Mouse (Mus musculus): Measurements from ENCODE around the gene Ldb2. TPM values are rescaled to one million over a fixed set of nuclear protein-coding genes. Genes with fewer than 3 reads are reported as not detected.

The Ldb2 gene
- polyA plus RNA-seq, 1 experiment from 2014 or later = 15.9 TPM

DNA sequence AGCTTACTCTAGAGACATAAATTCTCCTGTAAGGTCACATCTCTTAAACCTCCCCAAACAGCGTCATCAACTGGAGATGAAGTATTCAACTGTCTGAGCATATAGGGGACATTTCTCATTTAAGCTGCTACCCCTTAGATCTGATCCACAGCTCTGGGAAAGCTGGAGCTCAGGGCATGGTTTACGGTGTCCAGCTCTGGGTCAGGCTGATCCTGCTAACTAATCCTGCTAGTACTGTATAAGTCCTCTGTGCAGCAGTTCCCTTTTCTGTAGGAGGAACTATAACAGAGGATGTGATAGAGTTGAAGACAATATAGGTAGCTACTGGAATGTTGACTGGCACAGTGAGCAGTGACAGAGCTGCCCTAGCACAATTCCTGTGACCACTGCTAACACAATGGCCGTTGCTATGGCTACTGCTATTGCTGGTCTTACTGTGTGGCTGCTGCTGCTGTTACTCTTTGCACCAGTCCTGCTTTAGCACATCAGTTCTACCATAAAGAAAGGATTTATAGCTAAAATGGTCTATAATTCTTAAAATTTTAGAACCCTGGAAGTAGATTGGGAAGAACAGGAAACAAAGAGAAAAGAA lies 170.3 kb downstream of the Ldb2 start:
- Histone ChIP-seq H3K4me3 (no peak overlapping the region), H3K36me3 (no peaks in the 10 kb centered on the region), H3K9me3 (no peaks in the 10 kb centered on the region), H3K4me1 (peaks cover 10% of the 10 kb centered on the region; the same call in 1 of the 2 replicates), H3K4me2 (replicated peaks) (no peak overlapping the region), H3K27me3 (no peaks in the 10 kb centered on the region), H3K27ac (replicated peaks) (no peak overlapping the region), H3K9ac (replicated peaks) (no peak overlapping the region)
- WGBS = 57% methylated on average over 3 of the region's 3 CpGs
- ATAC-seq (ENCODE audit: low FRiP score, low read depth) = peak; percentile 77; the same call in 1 of the 2 replicates

DNA sequence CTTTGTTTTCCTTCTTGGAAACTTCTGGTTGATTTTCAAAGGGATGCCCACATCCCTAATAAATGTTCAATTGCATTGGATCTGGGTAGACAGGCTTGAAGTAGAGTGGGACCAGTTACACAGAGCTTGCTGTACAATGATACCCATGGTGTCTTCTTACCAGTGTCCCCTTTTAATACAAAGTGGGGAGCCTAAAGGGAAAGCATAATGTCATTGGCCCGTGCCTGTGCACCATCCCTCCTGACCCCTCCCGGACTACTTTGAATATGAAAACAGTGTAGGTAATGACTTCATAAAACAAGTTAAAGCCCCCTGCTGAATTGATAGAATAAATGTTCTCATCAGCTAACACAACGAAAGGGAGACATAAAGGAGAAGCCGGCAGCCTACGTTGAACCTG lies 172.0 kb downstream of the Ldb2 start:
- Histone ChIP-seq H3K4me3 (no peak overlapping the region), H3K4me1 (peaks cover 10% of the 10 kb centered on the region; the same call in 1 of the 2 replicates), H3K27me3 (no peaks in the 10 kb centered on the region), H3K36me3 (no peaks in the 10 kb centered on the region), H3K9ac (replicated peaks) (no peak overlapping the region), H3K9me3 (no peaks in the 10 kb centered on the region), H3K27ac (replicated peaks) (no peak overlapping the region), H3K4me2 (replicated peaks) (no peak overlapping the region)
- ATAC-seq (ENCODE audit: low FRiP score, low read depth) = no peak
- whole genome bisulfite sequencing = 71% methylated on average over 5 of the region's 5 CpGs

GRCm38 (mm10) chr5:44626885-44627284 lies 172.6 kb downstream of the Ldb2 start:
- Histone ChIP-seq H3K4me2 (replicated peaks) (no peak overlapping the region), H3K4me1 (peaks cover 10% of the 10 kb centered on the region; the same call in 1 of the 2 replicates), H3K4me3 (no peak overlapping the region), H3K9me3 (no peaks in the 10 kb centered on the region), H3K27ac (replicated peaks) (no peak overlapping the region), H3K36me3 (no peaks in the 10 kb centered on the region), H3K9ac (replicated peaks) (no peak overlapping the region), H3K27me3 (no peaks in the 10 kb centered on the region)
- 82% methylated on average over 2 of the region's 2 CpGs for WGBS
- no peak for ATAC-seq (ENCODE audit: low FRiP score, low read depth)

DNA sequence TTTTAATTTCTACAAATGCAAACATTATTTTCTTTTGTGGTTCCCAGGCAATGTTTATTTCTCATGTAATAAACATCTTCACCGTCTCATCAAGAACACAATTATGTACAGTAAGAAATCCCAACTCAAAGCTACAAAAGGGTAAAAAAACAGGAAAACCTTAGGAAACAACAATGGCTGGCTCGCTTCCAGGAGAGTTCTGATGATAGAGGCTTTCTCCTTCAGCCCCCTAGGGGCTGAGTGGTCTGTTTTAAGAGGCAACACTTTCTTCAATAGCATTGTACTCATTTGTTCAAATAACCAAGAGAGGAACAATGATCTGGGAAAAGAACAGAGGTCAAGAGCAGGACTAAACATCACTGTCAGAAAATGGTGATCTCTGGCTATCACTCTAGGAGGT lies 173.4 kb downstream of the Ldb2 start:
- Histone ChIP-seq H3K27me3 (no peaks in the 10 kb centered on the region), H3K4me1 (peaks cover 10% of the 10 kb centered on the region; the same call in 1 of the 2 replicates), H3K9ac (replicated peaks) (no peak overlapping the region), H3K4me2 (replicated peaks) (no peak overlapping the region), H3K4me3 (no peak overlapping the region), H3K9me3 (no peaks in the 10 kb centered on the region), H3K36me3 (no peaks in the 10 kb centered on the region), H3K27ac (replicated peaks) (no peak overlapping the region)
- WGBS = 72% methylated on average over 2 of the region's 2 CpGs
- ATAC-seq (ENCODE audit: low FRiP score, low read depth) = no peak

DNA sequence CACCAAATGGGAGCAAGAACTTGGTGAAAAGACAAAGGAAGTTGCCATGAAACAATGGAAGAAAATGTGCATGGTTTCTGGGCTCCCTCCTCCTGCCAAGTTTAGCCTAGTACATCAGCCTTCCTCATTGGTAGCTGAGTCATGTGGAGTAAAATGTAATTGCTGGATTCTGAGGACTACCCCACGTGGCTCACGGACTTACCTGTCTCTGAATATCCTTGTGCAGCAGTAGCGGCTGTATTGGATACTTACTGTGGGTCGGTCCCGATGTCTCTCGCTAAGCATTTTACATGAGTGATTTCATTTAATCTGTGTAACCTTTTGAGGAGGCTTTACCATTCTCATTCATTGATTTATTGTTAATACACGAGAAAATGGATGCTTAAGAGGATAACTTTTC lies 183.8 kb downstream of the Ldb2 start:
- Histone ChIP-seq H3K27ac (replicated peaks) (no peak overlapping the region), H3K4me1 (no peaks in the 10 kb centered on the region), H3K36me3 (no peaks in the 10 kb centered on the region), H3K4me2 (replicated peaks) (no peak overlapping the region), H3K9ac (replicated peaks) (no peak overlapping the region), H3K9me3 (no peaks in the 10 kb centered on the region), H3K27me3 (no peaks in the 10 kb centered on the region), H3K4me3 (no peak overlapping the region)
- WGBS = 89% methylated on average over 7 of the region's 7 CpGs
- no peak for ATAC-seq (ENCODE audit: low FRiP score, low read depth)

DNA sequence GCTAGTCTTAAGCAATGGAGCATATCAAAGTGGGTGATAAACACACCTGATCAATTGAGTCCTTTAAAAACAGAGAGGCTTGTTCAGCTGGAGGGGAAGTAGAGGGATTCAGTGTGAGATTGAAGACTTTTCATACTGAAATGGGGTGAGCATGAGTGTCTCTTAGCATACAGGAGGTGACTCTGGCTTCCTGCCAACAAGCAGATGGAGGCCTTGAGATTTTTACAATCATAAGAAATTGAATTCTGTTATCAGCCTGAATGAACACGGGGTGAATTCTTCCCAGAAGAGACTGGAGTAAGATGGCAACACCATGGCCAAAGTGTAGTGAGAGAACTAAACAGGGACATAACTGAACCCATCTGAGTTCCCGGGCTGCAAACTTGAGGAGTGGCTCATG lies 190.6 kb downstream of the Ldb2 start:
- no peak for ATAC-seq (ENCODE audit: low FRiP score, low read depth)
- no peaks in the 10 kb centered on the region for H3K36me3 ChIP-seq
- H3K9ac ChIP-seq (replicated peaks) = no peak overlapping the region
- no peaks in the 10 kb centered on the region for H3K9me3 ChIP-seq
- no peak overlapping the region for H3K4me2 ChIP-seq (replicated peaks)
- no peaks in the 10 kb centered on the region for H3K27me3 ChIP-seq
- H3K4me3 ChIP-seq = no peak overlapping the region
- no peak overlapping the region for H3K27ac ChIP-seq (replicated peaks)
- WGBS = 71% methylated on average over 2 of the region's 2 CpGs
- H3K4me1 ChIP-seq = no peaks in the 10 kb centered on the region

DNA sequence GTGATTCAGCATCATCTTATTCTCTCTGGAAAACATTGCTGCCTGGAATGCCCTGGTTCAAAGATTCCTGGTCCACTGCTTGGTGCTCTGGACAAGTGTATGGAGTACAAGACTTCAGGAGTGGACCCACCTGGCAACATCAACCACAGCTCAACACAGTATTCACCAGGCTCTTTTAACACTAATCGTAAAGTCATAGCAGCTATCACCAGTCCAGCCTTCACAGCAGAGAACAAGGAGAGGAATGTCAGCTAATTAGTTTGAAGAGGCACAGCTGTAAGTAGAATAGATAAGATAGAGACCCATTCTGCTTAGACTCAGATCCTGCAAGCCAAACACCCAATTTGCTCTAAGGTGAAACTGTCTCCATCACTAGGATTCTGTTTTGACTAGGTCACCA lies 198.1 kb downstream of the Ldb2 start:
- no peak overlapping the region for H3K9ac ChIP-seq (replicated peaks)
- H3K4me1 ChIP-seq = no peaks in the 10 kb centered on the region
- no peak for ATAC-seq (ENCODE audit: low FRiP score, low read depth)
- H3K9me3 ChIP-seq = no peaks in the 10 kb centered on the region
- no peak overlapping the region for H3K27ac ChIP-seq (replicated peaks)
- WGBS = 83% methylated on average over 1 of the region's 1 CpGs
- H3K36me3 ChIP-seq = no peaks in the 10 kb centered on the region
- no peaks in the 10 kb centered on the region for H3K27me3 ChIP-seq
- no peak overlapping the region for H3K4me3 ChIP-seq
- no peak overlapping the region for H3K4me2 ChIP-seq (replicated peaks)

DNA sequence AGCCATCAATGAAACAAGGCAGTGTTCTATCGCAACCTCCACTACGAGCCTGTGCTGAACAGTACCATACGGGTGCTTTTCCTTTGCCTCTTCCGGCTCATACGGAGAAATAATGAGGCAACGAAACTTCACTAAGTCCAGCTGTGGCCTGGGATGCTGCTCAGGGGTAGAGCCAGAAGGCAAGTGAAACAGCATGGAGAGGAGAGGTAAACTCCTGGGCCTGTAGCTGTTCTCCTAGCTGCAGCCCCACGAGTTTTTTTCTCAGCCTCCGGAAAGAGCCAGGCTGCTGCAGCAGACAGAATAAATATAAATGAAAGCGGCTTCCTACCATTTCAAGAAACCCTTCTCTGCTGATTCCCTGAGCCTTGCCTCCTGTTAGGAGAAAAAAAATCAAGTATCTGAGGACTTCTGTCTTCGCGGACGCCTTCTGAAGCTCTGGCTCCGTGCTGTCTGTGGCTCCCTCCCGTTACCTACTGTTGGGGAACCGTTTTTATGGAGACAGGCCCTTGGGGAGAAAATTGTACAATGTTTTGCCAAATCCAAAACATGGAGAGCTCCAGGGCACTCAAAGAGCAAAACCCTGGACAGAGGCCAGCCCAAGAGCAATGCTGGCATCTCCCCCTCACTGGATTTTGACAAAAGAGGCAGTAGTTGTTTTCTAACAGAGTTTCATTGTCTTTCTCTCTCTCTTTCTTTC lies 205.8 kb downstream of the Ldb2 start:
- Histone ChIP-seq H3K9me3 (no peaks in the 10 kb centered on the region), H3K27ac (replicated peaks) (no peak overlapping the region), H3K4me1 (no peaks in the 10 kb centered on the region), H3K27me3 (no peaks in the 10 kb centered on the region), H3K36me3 (no peaks in the 10 kb centered on the region), H3K4me3 (no peak overlapping the region), H3K9ac (replicated peaks) (no peak overlapping the region), H3K4me2 (replicated peaks) (no peak overlapping the region)
- no peak for ATAC-seq (ENCODE audit: low FRiP score, low read depth)
- 80% methylated on average over 15 of the region's 15 CpGs for WGBS

GRCm38 (mm10) chr5:44590750-44591149 lies 208.7 kb downstream of the Ldb2 start:
- H3K4me1 ChIP-seq = no peaks in the 10 kb centered on the region
- no peak overlapping the region for H3K4me2 ChIP-seq (replicated peaks)
- H3K9me3 ChIP-seq = no peaks in the 10 kb centered on the region
- H3K9ac ChIP-seq (replicated peaks) = no peak overlapping the region
- H3K36me3 ChIP-seq = no peaks in the 10 kb centered on the region
- H3K4me3 ChIP-seq = no peak overlapping the region
- no peak overlapping the region for H3K27ac ChIP-seq (replicated peaks)
- 56% methylated on average over 3 of the region's 3 CpGs for WGBS
- no peaks in the 10 kb centered on the region for H3K27me3 ChIP-seq
- no peak for ATAC-seq (ENCODE audit: low FRiP score, low read depth)

DNA sequence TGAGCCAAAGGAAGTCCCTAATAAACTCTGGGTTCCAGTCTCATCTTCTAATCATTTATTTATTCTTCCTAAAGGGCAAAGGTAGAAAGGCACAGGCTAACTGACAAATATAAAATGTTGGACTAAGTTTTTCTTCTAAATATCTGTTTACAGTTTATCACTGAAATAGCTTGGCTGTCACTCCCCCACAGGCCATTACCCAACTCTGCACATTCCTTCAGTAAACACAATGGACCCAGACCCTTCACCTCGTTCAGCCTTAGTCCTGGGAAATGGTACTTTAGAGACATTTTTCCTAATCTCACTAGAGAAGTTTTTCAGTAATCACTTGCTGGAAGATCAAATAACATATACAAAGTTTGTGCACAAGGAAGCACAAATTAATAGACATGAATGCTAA lies 210.2 kb downstream of the Ldb2 start:
- Histone ChIP-seq H3K27ac (replicated peaks) (no peak overlapping the region), H3K4me3 (no peak overlapping the region), H3K9ac (replicated peaks) (no peak overlapping the region), H3K4me2 (replicated peaks) (no peak overlapping the region), H3K27me3 (no peaks in the 10 kb centered on the region), H3K9me3 (no peaks in the 10 kb centered on the region), H3K4me1 (no peaks in the 10 kb centered on the region), H3K36me3 (no peaks in the 10 kb centered on the region)
- WGBS = 48% methylated on average over 1 of the region's 1 CpGs
- ATAC-seq (ENCODE audit: low FRiP score, low read depth) = no peak

DNA sequence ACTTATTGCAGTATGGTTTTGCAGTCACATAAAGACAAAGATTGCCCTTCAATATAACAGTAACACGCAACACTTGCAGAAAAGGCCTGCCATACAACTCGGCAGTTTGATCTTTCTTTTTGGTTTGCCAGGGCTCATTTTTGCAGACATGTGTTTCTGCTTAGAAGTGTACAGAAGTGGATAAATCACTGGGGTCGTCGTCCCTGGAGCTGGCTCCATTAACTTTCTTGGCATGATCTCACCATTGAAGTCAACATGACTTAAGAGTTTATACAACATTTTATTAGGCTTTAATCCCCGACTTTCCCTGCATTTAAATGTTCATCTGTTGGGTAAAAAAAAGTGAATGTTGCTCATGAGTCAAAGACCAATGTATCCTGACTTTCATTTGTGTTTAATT lies 212.9 kb downstream of the Ldb2 start:
- Histone ChIP-seq H3K4me2 (replicated peaks) (no peak overlapping the region), H3K9ac (replicated peaks) (no peak overlapping the region), H3K4me1 (no peaks in the 10 kb centered on the region), H3K27me3 (no peaks in the 10 kb centered on the region), H3K4me3 (no peak overlapping the region), H3K9me3 (no peaks in the 10 kb centered on the region), H3K27ac (replicated peaks) (no peak overlapping the region), H3K36me3 (no peaks in the 10 kb centered on the region)
- 67% methylated on average over 5 of the region's 5 CpGs for WGBS
- no peak for ATAC-seq (ENCODE audit: low FRiP score, low read depth)

DNA sequence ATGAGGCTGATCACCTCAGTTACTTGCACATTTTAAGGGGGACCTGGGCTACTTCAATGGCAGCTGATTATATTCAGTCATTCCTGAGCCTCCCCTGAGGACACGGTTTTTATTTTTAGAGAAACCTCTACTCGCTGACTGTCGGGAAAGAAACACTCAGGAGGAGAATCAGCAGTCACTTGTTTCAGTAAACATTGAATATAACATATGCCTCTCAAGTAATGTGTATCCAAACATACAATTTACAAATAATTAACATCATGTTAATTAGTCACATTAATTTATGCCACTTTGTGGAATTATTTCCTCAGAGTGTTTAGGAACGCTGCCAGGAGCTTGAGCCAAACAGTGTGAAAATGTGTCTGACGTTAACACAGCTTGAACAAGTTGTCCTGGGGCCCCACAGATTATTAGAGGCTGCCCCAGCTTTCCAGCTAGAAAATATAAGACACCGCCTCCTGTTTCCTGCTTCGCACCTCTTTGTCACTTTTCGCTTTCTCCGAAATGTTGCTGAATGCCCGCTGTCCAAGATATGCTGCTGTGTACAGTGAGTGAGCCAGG lies 219.5 kb downstream of the Ldb2 start:
- Histone ChIP-seq H3K27me3 (no peaks in the 10 kb centered on the region), H3K4me3 (no peak overlapping the region), H3K4me1 (no peaks in the 10 kb centered on the region), H3K9me3 (no peaks in the 10 kb centered on the region), H3K9ac (replicated peaks) (no peak overlapping the region), H3K27ac (replicated peaks) (no peak overlapping the region), H3K4me2 (replicated peaks) (no peak overlapping the region), H3K36me3 (no peaks in the 10 kb centered on the region)
- 81% methylated on average over 10 of the region's 10 CpGs for WGBS
- ATAC-seq (ENCODE audit: low FRiP score, low read depth) = no peak
